Mouse (Mus musculus) C2C12 (cell line): ENCODE results near the gene Ttyh2. TPM values are rescaled to one million over a fixed set of nuclear protein-coding genes. Genes with fewer than 3 reads are reported as not detected.

Source experiments
- H3K27me3 ChIP-seq: one replicate; pipeline ENCODE4 v1.6.1; 2011; ENCODE audit not compliant: control insufficient read depth, insufficient read depth, insufficient read length
- H3K36me3 ChIP-seq: one replicate; pipeline ENCODE4 v1.6.1; 2011; ENCODE audit not compliant: control insufficient read depth, insufficient read depth
- H3K4me3 ChIP-seq: one replicate; pipeline ENCODE4 v1.5.1; 2011; ENCODE audit warnings: mild to moderate bottlenecking, control low read depth; ENCODE audit not compliant: poor library complexity, insufficient read depth, severe bottlenecking
- H3K79me2 ChIP-seq: one replicate; pipeline ENCODE4 v1.6.1; 2011; ENCODE audit not compliant: control insufficient read depth, insufficient read depth
- H3K79me3 ChIP-seq: one replicate; pipeline ENCODE4 v1.6.1; 2011; ENCODE audit warnings: low read depth, control low read depth
- H3ac ChIP-seq: one replicate; pipeline ENCODE3; 2011; ENCODE audit warnings: low read depth; ENCODE audit not compliant: control insufficient read depth, insufficient read length
- CEBPB ChIP-seq: IDR thresholded peaks from one replicate; pipeline ENCODE4 v1.6.1; 2011; ENCODE audit warnings: low read depth, mild to moderate bottlenecking, control low read depth, moderate library complexity
- CTCF ChIP-seq: IDR thresholded peaks from one replicate; pipeline ENCODE4 v1.5.1; 2011; ENCODE audit not compliant: control insufficient read depth, insufficient read depth, insufficient read length
- FOSL1 ChIP-seq: IDR thresholded peaks from one replicate; pipeline ENCODE4 v1.8.0; 2011; ENCODE audit warnings: mild to moderate bottlenecking, low read length; ENCODE audit not compliant: poor library complexity, insufficient read depth, severe bottlenecking
- MAX ChIP-seq: IDR thresholded peaks from one replicate; pipeline ENCODE4 v1.6.1; 2011; ENCODE audit warnings: mild to moderate bottlenecking, control low read depth
- MYOD1 ChIP-seq: IDR thresholded peaks from one replicate; pipeline ENCODE4 v1.6.1; 2011; ENCODE audit warnings: low read depth; ENCODE audit not compliant: control insufficient read depth, insufficient read length
- MYOG ChIP-seq: IDR thresholded peaks from one replicate; pipeline ENCODE4 v1.6.1; 2011; ENCODE audit not compliant: control insufficient read depth, insufficient read length; ENCODE audit errors: extremely low read depth
- USF1 ChIP-seq: IDR thresholded peaks from one replicate; pipeline ENCODE4 v1.6.1; 2011; ENCODE audit warnings: low read depth, mild to moderate bottlenecking, control low read depth, moderate library complexity
- polyA plus RNA-seq: library from polyadenylated mRNA; unstranded; fragments of >200 nt; fragmentation: generic; extraction: Trizol; gene quantifications from one replicate; pipeline ENCODE4 v1.2.1, GENCODE M21; 2012; ENCODE audit warnings: missing spikeins

Gene Ttyh2
- polyA plus RNA-seq, 1 experiment = 20.1 TPM

- no peak overlapping the region for H3ac ChIP-seq
- no peaks in the 10 kb centered on the region for H3K27me3 ChIP-seq
- no peak overlapping the region for H3K4me3 ChIP-seq
- peaks cover 46% of the 10 kb centered on the region for H3K79me3 ChIP-seq
- no peak for TF ChIP-seq USF1
- TF ChIP-seq FOSL1 = no peak
- TF ChIP-seq CEBPB = no peak
- TF ChIP-seq MYOG = no peak
- TF ChIP-seq MAX = no peak
- TF ChIP-seq CTCF = no peak
- no peak for TF ChIP-seq MYOD1
- H3K79me2 ChIP-seq = peaks cover 83% of the 10 kb centered on the region
- H3K36me3 ChIP-seq = peaks cover 90% of the 10 kb centered on the region
Measured at GRCm38 (mm10) chr11:114682321-114682900, 7.2 kb downstream of the Ttyh2 start.

- no peak for TF ChIP-seq CEBPB
- TF ChIP-seq MYOD1 = no peak
- TF ChIP-seq MYOG = no peak
- TF ChIP-seq FOSL1 = no peak
- no peak for TF ChIP-seq MAX
- TF ChIP-seq CTCF = no peak
- no peak for TF ChIP-seq USF1
- Histone ChIP-seq H3K79me3 (peaks cover 40% of the 10 kb centered on the region), H3K79me2 (peaks cover 75% of the 10 kb centered on the region), H3K36me3 (peaks cover 92% of the 10 kb centered on the region), H3ac (no peak overlapping the region), H3K27me3 (no peaks in the 10 kb centered on the region), H3K4me3 (no peak overlapping the region)
Measured at GRCm38 (mm10) chr11:114683029-114683721, 7.9 kb downstream of the Ttyh2 start.

GRCm38 (mm10) chr11:114683722-114684621 lies 8.7 kb downstream of the Ttyh2 start:
- TF ChIP-seq CEBPB (no peak), CTCF (no peak), MYOD1 (no peak), MAX (no peak), FOSL1 (no peak), USF1 (no peak), MYOG (no peak)

GRCm38 (mm10) chr11:114684627-114685373 lies 9.6 kb downstream of the Ttyh2 start:
- peaks cover 30% of the 10 kb centered on the region for H3K79me3 ChIP-seq
- H3K27me3 ChIP-seq = no peaks in the 10 kb centered on the region
- TF ChIP-seq MYOG (no peak), CEBPB (no peak), FOSL1 (no peak), USF1 (no peak), MYOD1 (no peak), CTCF (no peak), MAX (no peak)
- H3K4me3 ChIP-seq = no peak overlapping the region
- H3K36me3 ChIP-seq = peaks cover 92% of the 10 kb centered on the region
- peaks cover 70% of the 10 kb centered on the region for H3K79me2 ChIP-seq
- no peak overlapping the region for H3ac ChIP-seq

More at GRCm38 (mm10) chr11:114683722-114684621, 8.7 kb downstream of the Ttyh2 start:
- H3K36me3 ChIP-seq = peaks cover 92% of the 10 kb centered on the region
- H3K79me3 ChIP-seq = peaks cover 35% of the 10 kb centered on the region
- no peak overlapping the region for H3ac ChIP-seq
- no peaks in the 10 kb centered on the region for H3K27me3 ChIP-seq
- H3K4me3 ChIP-seq = no peak overlapping the region
- H3K79me2 ChIP-seq = peaks cover 75% of the 10 kb centered on the region

GRCm38 (mm10) chr11:114685526-114686040 lies 10.4 kb downstream of the Ttyh2 start:
- peaks cover 92% of the 10 kb centered on the region for H3K36me3 ChIP-seq
- H3ac ChIP-seq = no peak overlapping the region
- H3K79me3 ChIP-seq = peaks cover 22% of the 10 kb centered on the region
- no peak for TF ChIP-seq MYOD1
- no peak for TF ChIP-seq FOSL1
- no peak for TF ChIP-seq MYOG
- no peak for TF ChIP-seq USF1
- TF ChIP-seq MAX = no peak
- no peak for TF ChIP-seq CTCF
- no peak for TF ChIP-seq CEBPB
- no peaks in the 10 kb centered on the region for H3K27me3 ChIP-seq
- H3K79me2 ChIP-seq = peaks cover 62% of the 10 kb centered on the region
- no peak overlapping the region for H3K4me3 ChIP-seq
